Mouse (Mus musculus) gastrocnemius, postnatal 10 days (tissue): ENCODE results near the gene Ak5. TPM values are rescaled to one million over a fixed set of nuclear protein-coding genes. Genes with fewer than 3 reads are reported as not detected.
A peak's percentile ranks its signal among the peaks of the same experiment; 100 is the strongest.
"Not testable (repeated sequence)": the region's sequence is repeated elsewhere in the genome, so short reads cannot be mapped to it uniquely, and the experiment has no call there.

ENCODE experiments used
- DNase-seq: peaks from one replicate; pipeline ENCODE4 v3.0.0; 2021; ENCODE audit warnings: mixed read lengths
- total RNA-seq, 2 experiments: library from RNA; stranded (reverse); gene quantifications; 2 replicates each; pipeline ENCODE4 v1.2.3; 2021

Gene Ak5
- total RNA-seq, 2 experiments from 2014 or later = 1.7 to 5.3 TPM

DNA sequence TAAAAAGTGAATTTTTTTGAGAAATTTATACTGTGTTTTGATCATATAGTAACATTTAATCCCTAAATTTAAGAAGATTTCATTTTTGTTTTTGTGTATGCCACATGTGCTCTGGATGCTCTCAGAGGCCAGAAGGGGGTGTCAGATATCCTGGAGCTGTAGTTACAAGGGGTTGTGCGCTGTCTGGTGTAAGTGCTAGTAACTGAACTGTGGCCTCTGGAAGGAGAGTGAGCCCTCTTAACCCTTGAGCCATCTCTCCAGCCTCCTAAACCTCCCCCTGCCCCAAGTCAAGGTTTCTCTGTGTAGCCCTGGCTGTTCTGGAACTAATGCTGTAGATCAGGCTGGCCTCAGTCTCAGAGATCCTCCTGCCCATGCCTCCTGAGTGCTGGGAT is 192.9 kb downstream of the Ak5 start:
- no peak for DNase-seq

DNA sequence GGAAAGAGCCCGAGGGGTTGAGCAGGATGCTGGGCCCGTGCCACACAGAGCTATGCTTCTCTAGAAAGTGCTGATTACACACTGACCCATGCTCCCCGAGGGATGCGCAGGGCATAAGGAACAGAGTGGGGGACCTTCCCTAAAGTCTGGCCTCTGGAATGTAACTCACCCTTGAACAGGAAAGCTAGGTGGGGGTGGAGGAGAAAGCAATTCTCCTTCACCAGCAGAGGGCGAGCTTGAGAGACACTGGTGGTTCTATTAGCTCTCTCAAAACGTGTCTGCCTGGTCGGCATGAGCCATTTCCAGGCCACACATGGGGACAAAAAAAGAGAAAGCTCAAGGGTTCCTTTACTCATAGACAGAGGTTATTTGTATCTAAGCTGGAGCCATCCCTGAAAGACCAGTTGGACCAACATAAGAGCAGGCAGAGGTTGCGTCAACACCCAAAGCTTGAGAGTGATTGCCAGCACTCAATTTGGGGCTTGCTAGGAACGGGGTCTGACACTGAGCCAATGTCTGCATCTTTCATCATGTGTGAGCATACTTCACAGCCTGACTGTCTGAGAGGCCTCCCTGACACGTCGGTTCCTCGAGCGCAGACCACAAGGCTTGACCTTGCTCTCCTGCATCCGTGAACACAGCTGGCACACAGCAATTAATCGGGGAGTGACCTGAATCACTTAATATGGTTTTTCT is 193.4 kb downstream of the Ak5 start:
- peak; percentile 70 for DNase-seq

DNA sequence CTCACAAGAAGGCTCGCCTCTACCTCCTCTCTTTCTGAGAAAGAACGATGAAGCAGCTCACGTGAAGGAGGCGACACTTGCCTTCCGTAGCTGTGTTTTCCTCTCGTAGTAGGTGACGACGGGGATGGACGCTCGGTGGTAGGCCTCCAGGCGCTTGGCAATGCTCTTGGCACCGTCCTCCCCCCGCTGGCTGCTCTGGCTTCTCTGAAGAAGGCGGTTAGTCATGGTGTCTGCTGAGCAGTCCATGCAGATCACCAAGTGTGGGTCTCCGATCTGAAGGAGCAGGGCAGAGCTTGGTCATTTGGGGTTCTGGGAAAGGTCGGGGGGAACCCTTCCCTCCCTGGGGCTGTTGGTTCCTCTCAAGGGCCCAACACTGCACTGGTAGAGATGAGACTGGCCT is 195.5 kb downstream of the Ak5 start:
- no peak for DNase-seq

DNA sequence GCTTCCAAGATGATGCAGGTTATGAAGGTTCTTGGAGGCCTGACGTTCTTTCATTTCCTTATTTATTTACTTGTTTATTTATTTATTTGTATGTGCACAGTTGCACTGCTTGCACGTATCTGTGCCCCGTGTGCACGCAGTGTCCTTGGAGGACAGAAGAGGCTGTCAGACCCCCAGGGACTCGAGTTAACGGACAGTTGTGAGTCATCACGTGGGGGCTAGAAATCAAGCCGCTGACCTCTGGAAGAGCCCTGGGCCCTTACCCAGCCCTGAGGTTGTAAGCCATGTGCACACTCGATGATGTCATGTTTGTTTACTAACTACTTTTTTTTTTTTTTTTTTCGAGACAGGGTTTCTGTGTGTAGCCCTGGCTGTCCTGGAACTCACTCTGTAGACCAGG is 197.8 kb downstream of the Ak5 start:
- DNase-seq = no peak

DNA sequence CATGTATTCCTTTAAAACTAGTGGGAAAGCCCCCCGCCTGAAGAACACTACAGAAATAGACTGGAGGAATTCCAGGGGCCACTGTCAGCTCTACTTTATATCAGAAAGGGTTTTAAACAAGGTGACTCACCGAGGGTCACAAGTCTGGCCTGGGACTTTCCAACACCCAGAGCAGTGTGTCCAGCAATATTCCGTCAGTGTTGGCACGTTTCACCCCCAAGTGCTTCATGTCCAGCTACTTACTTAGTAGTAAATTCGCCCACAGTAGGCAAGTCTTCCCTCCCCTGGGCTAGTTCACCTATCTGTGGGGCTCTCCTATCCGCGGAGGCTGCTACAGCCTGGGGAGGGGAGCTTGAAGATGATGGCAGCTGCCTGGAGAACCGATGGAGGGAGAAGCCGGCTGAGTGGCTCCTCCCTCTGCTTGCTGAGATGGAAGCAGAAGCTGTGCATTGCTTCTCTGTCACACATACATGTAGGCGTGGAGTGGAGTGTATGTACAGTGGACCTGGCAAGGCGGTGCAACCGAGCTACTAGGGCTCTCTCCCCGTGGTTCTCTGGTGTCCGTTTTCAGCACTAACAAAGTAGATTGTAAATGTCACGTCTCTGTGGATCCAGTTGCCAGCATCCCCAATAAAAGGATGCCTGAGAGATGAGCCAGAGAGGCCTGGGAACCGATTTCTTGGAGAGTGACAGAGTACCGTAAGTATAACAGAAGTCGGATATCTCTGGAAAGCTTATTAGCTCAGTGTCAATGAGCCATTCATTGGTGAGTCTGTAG is 198.5 kb downstream of the Ak5 start:
- DNase-seq = no peak

DNA sequence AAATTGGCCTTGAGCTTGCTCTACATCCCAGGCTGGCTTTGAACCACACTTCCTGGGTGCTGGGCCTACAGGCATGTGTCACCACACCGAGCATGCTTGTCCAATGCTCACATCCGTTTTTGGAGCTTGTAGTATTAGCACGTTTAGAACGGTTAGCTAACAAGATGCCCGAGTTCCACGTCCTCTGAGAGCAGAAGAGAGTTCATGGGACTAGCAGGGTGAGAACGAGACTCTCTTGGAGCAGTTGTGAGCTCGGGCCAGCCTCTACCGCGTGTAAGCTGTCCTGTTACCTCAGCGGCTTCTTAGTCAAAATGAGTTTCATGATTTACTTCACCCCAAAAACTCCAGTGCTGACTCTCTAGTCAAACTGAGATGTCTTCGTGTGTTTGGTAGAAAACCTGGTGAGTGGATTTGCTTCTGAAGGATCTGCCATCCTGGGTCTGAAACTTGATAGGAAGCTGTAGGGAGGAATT is 199.6 kb downstream of the Ak5 start:
- DNase-seq = no peak

DNA sequence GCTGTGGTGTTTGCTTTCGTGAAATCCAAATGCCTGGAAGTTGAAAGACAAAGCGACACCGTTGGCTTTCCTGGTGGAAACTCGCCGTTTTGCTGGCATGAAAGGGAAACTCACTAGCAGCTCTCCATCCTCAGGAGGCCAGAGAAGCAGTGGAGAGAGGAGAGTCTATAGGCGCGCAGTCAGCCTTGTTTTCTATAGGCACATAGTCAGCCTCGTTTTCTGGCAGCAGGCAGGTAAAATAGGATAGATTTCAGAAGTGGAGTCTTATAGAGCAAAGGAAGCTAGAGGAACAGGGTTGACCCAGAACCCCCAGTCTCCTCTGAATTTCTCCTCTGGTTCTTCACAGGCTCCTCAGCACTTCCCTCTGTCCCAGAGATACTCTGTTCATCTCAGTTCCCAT is 200.1 kb downstream of the Ak5 start:
- DNase-seq = no peak

DNA sequence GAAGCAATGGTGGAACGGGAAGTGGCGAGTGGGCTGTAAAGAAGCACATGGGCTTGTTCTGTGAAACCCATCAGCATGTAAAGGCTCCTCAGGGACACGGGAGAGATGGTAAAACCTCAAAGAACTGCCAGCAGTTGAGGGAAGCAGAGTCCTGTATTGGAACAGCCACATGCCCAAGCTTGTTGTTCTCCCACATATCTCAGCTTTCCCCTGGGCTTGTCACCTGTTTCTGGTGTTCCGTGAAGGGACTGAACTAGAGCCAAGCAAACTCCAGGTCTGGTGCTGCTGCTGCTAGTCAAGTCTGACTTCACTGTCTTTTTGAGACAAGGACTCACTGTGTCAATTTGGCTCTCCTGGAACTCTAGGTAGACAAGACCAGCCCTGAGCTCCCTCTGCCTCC is 200.8 kb downstream of the Ak5 start:
- no peak for DNase-seq

DNA sequence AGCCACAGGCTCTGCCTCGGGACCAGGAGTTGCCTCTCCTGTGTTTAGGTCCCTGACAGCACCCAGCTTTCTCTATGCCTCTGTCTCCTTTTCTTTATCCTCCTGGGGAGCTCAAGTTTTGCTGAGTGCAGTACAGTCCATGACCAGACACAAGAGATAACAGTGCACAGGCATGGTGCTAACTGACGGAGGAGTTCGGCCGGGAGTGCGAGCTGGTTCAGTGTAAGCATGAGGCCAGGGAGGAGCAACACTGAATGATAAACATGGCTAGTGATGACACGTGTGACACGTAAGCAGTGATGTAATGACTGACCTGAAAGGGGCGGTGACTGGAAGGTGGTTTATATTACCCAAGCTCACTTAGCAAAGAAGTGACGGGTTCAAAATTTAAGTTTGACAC is 201.3 kb downstream of the Ak5 start:
- DNase-seq = no peak

DNA sequence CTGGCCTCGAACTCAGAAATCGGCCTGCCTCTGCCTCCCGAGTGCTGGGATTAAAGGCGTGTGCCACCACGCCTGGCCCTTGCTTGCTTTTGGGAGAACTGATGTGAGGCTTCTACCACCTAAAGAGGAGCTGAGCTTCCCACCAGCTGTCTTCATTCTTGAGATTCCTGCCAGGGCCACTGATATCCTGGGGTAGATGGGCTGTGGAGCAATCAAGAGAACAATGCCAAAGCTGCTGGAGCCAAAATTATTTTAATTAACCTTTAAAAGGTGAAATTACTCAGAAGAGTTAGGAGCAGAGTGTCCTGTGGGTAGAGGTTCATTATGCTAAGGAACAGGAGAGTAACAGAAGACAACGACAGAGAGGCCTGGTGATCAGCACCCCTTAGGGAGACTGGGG is 202.8 kb downstream of the Ak5 start:
- no peak for DNase-seq

DNA sequence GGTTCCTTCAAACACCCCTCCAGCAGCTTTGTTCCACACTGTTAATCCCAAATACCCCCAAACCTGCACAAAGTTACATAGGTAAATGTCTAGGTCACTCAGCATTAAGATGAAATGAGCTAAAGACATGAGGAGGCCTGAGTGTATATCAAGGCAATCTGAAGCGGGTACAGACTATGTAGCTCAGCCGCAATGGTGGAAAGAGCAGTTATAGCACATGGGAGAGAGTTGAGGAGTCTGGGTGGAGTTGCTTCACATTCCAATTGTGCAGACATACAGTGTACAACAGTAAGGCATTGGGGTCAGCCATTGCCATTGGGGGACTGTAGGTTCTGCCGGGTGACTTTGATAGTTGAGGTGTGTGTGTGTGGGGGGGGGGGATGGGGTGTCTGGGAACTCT is 203.7 kb downstream of the Ak5 start:
- no peak for DNase-seq

DNA sequence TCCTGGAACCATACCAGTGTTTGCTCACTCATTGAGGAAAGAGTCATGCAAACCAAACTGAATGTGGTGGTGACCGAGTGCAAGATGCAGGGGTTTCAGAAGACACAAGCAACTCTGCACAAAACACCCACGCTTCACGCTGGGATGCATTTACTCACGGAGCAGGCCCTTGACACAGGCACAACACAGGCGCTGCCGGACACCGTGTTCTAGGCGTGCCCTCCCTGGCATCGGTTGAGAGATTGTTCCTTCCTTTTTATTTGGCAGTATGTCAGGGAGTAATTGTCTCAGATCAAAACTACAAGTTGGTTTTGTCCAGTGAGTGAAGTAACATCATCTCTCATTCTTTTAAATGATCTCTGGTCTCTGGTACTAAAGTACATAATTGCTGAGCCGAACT is 205.3 kb downstream of the Ak5 start:
- DNase-seq = no peak

DNA sequence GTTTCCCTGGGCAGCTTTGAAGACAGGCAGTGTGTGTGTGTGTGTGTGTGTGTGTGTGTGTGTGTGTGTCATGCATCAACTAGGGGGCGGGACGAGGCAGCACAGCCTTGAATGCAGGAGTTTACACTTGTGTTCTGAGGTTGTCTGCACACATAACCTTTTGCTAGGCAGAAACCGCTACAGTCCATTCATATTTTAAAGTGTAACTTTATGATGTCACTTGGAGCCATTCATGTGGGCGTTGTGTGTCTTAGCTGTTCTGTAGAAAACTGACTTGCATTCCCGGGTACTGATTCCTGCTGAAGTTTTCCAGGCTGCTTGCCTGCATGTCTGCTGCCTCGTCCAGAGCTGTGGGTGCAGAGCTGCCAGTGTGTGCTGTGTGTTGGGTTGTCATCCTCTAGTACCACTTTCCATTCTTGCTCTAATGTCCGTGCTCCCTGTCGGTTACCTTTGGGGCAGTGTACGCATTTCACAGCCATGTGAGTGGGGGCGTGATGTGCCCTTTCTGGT is 206.1 kb downstream of the Ak5 start:
- no peak for DNase-seq

DNA sequence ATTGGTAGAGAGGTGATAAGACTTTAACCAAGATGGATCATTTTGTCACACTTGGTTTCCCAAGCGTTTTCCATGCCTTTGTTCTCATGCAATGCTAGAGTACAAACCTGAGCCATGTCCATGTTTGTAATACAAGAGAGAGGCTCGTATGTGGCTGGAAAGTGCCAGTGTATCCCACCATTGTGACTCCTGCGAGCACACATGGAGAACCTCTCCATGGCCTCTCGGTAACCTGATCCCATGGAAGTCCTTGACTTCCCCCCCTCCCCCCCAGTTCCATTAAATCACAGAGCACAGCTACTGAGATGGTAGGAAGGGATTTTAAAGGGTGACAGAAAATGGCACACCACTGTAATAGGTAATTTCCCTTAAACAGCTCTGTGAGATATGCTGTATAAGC is 207.4 kb downstream of the Ak5 start:
- DNase-seq = no peak

DNA sequence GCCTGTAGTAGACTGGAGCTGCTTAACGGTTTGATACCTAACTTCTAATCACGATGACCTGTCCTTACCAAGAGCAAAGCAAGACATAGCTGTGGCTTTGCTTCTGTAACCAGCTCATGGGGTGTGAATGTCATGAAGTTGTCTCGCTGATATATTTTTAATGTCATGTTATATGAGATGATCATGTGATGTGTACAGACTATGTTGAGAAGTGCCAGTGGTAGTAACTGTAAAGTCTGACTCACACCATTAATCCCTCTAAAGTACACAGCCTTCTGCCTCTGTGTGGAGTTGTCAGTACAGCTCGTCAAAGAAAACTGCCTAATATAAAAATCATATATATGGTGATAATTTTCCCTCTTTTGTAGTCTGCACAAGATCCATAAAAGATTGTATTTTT is 209.3 kb downstream of the Ak5 start:
- not testable (repeated sequence) for DNase-seq

DNA sequence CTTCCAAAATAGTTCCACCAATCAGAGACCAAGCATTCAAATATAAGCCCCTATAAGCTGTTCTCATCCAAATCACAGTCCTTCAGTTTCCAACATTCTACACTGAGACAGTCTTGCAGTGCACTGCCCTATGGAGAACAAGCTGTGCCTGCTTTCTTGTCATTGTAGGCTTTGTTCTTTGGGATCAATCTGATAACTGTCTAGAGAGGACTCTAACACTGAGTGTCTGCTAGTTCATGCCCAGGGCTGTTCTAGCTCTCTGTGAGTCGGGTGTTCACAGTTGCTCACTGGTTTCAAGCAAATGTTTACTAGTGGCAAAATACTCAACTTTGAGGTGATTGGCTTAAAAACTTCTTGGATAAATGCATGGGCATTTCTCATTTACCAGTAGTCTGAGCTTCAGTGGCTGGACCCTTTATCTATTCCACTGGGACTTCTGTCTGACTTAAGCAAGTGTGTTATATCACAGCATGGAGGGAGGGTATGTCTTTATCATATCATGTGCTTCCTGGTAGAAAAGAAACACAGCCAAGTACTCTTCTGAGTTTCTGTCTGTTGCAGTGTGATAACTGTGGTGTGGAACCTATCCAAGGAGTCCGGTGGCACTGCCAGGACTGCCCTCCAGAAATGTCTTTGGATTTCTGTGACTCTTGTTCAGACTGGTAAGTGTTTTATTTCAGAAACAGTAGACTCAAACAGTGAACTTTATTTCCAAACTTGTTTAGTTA is 210.7 kb downstream of the Ak5 start:
- DNase-seq = no peak

DNA sequence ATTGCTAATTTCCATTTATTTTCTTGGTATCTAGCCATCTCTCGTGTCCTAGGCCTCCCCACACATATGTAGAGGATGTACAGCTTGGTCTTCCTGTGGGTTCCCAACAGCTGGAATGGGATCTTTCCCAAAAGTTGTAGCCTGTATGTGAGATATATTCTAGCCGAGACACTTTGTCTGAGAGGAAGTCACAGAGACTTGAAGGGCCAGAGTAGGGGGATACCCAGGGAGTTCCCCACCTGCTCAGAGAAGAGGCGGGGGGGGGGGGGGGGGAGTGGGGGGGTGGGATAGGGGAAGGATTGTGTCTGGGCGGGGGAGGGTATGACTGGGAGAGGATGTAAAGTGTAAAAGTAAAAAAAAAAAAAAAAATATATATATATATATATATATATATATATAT is 215.0 kb downstream of the Ak5 start:
- no peak for DNase-seq

DNA sequence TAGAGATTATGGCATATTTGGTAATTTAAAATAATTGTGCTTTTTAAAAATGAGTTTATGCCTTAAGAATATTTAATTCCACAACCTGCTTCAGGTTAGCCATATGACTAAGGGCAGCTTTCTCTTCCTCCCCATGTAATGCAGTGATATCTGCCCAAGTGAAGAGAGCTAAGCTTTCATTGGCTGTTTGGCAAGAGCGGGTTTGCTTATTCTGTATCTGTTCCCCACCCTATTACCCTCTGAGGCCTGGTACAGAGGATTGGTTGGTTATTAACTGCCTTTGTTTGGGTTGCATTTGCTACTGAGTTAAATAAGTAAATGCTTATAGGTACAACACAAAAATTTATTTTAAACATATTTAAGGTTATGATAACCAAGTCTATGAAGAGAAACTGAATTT is 221.2 kb downstream of the Ak5 start:
- no peak for DNase-seq

DNA sequence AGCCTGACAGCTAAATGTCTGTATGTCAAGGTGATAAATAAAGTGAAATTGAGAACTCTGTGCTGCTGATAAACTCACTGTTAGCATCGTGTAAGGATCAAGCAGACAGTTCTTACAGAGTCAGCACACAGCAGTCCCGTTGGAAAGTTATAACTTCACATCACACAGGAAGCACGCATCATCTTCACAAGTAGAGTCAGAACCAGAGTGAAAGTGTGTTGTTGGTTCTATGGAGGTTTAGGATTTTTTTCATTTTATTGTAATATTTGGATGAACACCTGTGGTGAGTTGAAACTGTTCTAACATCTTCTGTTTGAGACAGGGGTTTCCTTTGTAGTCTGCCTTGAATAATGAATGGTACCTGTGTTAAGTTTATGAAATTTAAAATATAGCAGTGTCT is 224.0 kb downstream of the Ak5 start:
- no peak for DNase-seq

DNA sequence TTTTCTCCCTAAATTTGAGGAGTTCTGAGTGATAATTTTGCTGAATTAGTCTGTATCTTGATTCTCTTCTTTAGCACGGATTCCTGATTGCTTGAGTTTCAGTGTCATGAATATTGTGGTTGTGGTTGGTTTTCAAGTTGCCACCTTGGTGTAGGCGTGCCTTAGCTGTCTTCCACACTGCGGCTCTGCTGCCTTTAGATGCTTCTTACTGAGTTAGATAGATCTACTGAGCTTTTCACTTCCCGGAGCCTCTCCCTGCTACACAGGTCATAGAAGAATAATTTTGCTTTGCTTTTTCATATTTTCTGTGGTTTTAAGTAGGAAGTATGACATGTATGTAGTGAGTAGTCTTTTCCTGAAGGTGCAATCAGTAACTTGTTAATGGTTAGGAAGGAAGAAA is 225.4 kb downstream of the Ak5 start:
- DNase-seq = no peak

DNA sequence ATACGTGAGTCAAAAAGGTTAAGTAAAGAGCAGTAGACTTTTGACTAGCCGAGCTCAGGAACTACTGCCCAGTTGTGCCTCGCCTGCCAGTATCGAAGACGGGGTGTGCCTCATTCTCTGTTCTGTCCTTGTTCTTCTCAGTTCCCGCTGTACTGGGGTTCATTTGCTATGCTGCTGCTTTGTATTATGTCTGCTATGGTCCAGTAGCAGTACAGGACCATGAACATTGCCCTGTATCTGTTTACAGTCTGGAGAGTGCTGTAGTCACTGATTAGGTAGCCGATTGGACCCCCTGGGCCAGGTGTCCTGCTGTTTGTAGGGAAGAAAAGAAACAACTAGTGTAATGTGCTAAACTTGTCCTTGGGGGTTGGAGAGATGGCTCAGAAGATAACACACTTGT is 230.1 kb downstream of the Ak5 start:
- DNase-seq = no peak

DNA sequence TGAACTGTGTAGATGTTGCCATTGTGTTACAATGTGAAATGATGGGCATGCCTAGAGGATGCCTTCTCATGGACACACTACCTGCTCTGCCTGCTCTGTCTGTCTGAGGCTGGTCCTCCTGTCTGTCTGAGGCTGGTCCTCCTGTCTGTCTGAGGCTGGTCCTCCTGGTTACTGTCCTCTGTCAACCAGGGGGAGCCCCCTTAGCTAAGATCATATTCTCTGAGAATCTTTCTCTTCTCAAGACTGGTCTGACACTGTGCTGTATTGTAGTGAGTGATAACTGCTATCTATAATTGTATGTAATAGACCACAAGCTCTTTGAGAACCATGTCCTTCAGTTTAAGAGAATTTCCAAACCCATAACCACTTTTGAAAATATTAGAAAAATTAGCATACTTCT is 232.6 kb downstream of the Ak5 start:
- no peak for DNase-seq

DNA sequence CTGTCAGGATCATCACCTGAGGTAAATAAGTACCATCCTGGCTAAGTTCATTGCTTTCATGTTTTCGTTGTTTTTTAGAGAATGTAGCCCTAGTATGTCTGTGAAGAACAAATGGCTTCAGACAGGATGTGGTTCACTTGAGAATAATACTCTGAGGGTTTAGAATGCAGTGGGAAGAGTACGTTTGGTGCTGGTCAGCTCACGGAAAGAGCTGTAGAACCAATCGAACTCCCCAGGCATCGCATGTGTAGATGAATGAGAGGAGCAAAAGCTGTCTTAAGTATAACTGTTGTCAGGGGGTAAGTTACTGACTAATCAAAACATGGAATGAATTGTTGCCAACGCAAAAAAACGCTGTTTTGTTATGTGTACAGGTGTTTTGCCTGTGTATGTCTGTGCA is 235.5 kb downstream of the Ak5 start:
- DNase-seq = no peak
